Mouse (Mus musculus) ES-E14 (cell line): ENCODE measurements around the gene Pars2. TPM values are rescaled to one million over a fixed set of nuclear protein-coding genes. Genes with fewer than 3 reads are reported as not detected.
A peak's percentile ranks its signal among the peaks of the same experiment; 100 is the strongest.

ENCODE experiments used
- DNase-seq: peaks from one replicate; pipeline ENCODE4 v3.0.0-alpha.2; 2013; ENCODE audit warnings: low read depth, low spot score
- H3K27ac ChIP-seq: 2 replicates; pipeline ENCODE4 v1.5.1; 2012; ENCODE audit warnings: low read depth, mild to moderate bottlenecking, low read length, moderate library complexity, mixed read lengths; ENCODE audit not compliant: poor library complexity, insufficient read depth, severe bottlenecking
- H3K36me3 ChIP-seq: 2 replicates; pipeline ENCODE4 v1.6.1; 2012; ENCODE audit warnings: mild to moderate bottlenecking, low read length, moderate library complexity, mixed read lengths; ENCODE audit not compliant: control insufficient read depth, poor library complexity, insufficient read depth, severe bottlenecking
- H3K4me1 ChIP-seq, 2 experiments: fragments of 150-350 bp in 1 of 2; sonication (generic) in 1 of 2; 2 replicates each; pipeline ENCODE4 v1.6.1; 2012; ENCODE audit warnings: low read length in 2 of 2, mild to moderate bottlenecking in 1 of 2, mixed read lengths in 1 of 2; ENCODE audit not compliant: control insufficient read depth in 2 of 2, insufficient read depth in 2 of 2, poor library complexity in 1 of 2
- H3K4me3 ChIP-seq, 2 experiments: fragments of 150-350 bp in 1 of 2; sonication (generic) in 1 of 2; 2 replicates each; pipeline ENCODE4 v1.5.1; 2012; ENCODE audit warnings: low read length in 2 of 2, low read depth in 1 of 2, mild to moderate bottlenecking in 1 of 2, mixed read lengths in 1 of 2; ENCODE audit not compliant: insufficient read depth in 1 of 2, poor library complexity in 1 of 2, severe bottlenecking in 1 of 2
- H3K9ac ChIP-seq: 2 replicates; pipeline ENCODE4 v1.6.1; 2012; ENCODE audit warnings: low read depth, mild to moderate bottlenecking, low read length, mixed read lengths; ENCODE audit not compliant: poor library complexity, insufficient read depth, severe bottlenecking
- H3K9me3 ChIP-seq: fragments of 150-350 bp; sonication (generic); 2 replicates; pipeline ENCODE4 v1.6.1; 2012; ENCODE audit warnings: low read depth, mild to moderate bottlenecking, low read length; ENCODE audit not compliant: control insufficient read depth, insufficient read depth
- CHD2 ChIP-seq: IDR thresholded peaks from 2 replicates; pipeline ENCODE4 v1.6.1; 2014; ENCODE audit warnings: mild to moderate bottlenecking, low read depth, low read length, inconsistent platforms
- HCFC1 ChIP-seq: IDR thresholded peaks from 2 replicates; pipeline ENCODE4 v1.6.1; 2012; ENCODE audit warnings: low read length, inconsistent platforms, borderline replicate concordance; ENCODE audit not compliant: insufficient read depth
- MAFK ChIP-seq: IDR thresholded peaks from 2 replicates; pipeline ENCODE4 v1.6.1; 2014; ENCODE audit warnings: mild to moderate bottlenecking, low read depth, low read length, inconsistent platforms; ENCODE audit not compliant: insufficient read depth
- ZC3H11A ChIP-seq: IDR thresholded peaks from 2 replicates; pipeline ENCODE4 v1.6.1; 2012; ENCODE audit warnings: low read depth, mild to moderate bottlenecking, inconsistent platforms, low read length, borderline replicate concordance
- ZNF384 ChIP-seq: IDR thresholded peaks from 2 replicates; pipeline ENCODE4 v1.6.1; 2012; ENCODE audit warnings: low read depth, low read length, inconsistent platforms
- in situ Hi-C, 2 experiments: fragments of 600-800 bp; cut with MboI; formaldehyde crosslinking; loops; one replicate each; pipeline ENCODE4 v1.15.1; 2025; ENCODE audit warnings: low sequenced_read_pairs in 2 of 2, inconsistent platforms in 1 of 2; ENCODE audit not compliant: unreplicated experiment in 2 of 2
- total RNA-seq: library from RNA; depleted of rRNA; stranded (reverse); fragments of 300-350 nt; gene quantifications from 2 replicates; pipeline ENCODE4 v1.2.3, GENCODE M21; 2012; rRNA removed

The Pars2 gene
- total RNA-seq, result 12.1 and 14.7 TPM in 2 replicates

GRCm38 (mm10) chr4:106650833-106651527 is at the start of gene Pars2:
TSS of gene Pars2 (plus strand) at chr4:106651069.
- H3K9me3 ChIP-seq, result no peaks in the 10 kb centered on the region
- TF ChIP-seq ZC3H11A, result no peak
- 0 out of 2 replicates have a peak, but pooled peaks have one; percentile 42 for TF ChIP-seq HCFC1
- TF ChIP-seq ZNF384, result no peak
- TF ChIP-seq MAFK, result no peak
- TF ChIP-seq CHD2, result 0 out of 2 replicates have a peak, but pooled peaks have one; percentile 42
- H3K4me3 ChIP-seq, result peak within 1 kb of the TSS; percentile 79 to 96
- H3K36me3 ChIP-seq, result peaks cover 13% of the 10 kb centered on the region; the same call in 1 of the 2 replicates
- DNase-seq, result peak; percentile 96
- H3K9ac ChIP-seq, result peak within 1 kb of the TSS; percentile 89
- in situ Hi-C loops, result no loop called here
- 0 out of 2 replicates have a peak within 1 kb of the TSS, but pooled peaks have one; percentile 38 for H3K27ac ChIP-seq
- peaks cover 4 to 6% of the 10 kb centered on the region in 2 experiments; a peak in 2 of 4 replicates for H3K4me1 ChIP-seq

- no peak overlapping the region for H3K27ac ChIP-seq
- no peak for DNase-seq
- in situ Hi-C loops, result no loop called here
Observed at GRCm38 (mm10) chr4:106606639-106607554, 44.0 kb upstream of the Pars2 start.

GRCm38 (mm10) chr4:106607905-106608304 is 43.0 kb upstream of the Pars2 start:
- no peaks in the 10 kb centered on the region for H3K9me3 ChIP-seq
- TF ChIP-seq HCFC1 (no peak), MAFK (no peak), ZNF384 (no peak), CHD2 (no peak), ZC3H11A (no peak)
- no peak overlapping the region for H3K4me3 ChIP-seq
- in situ Hi-C loops, result no loop called here
- H3K36me3 ChIP-seq, result no peaks in the 10 kb centered on the region
- no peak overlapping the region for H3K27ac ChIP-seq
- no peak for DNase-seq
- no peaks in the 10 kb centered on the region for H3K4me1 ChIP-seq
- no peak overlapping the region for H3K9ac ChIP-seq

More at GRCm38 (mm10) chr4:106606639-106607554, 44.0 kb upstream of the Pars2 start:
- TF ChIP-seq CHD2, result 0 out of 2 replicates have a peak, but pooled peaks have one; percentile 64
- TF ChIP-seq MAFK, result no peak
- TF ChIP-seq HCFC1, result no peak
- no peak for TF ChIP-seq ZNF384
- Histone ChIP-seq H3K4me3 (peak overlapping the region; percentile 16 to 71; a peak in 3 of 4 replicates), H3K9ac (no peak overlapping the region), H3K9me3 (no peaks in the 10 kb centered on the region), H3K36me3 (no peaks in the 10 kb centered on the region), H3K4me1 (no peaks in the 10 kb centered on the region)

- Histone ChIP-seq H3K4me1 (peaks cover 2 to 28% of the 10 kb centered on the region in 2 experiments; a peak in 2 of 4 replicates), H3K36me3 (no peaks in the 10 kb centered on the region), H3K4me3 (no peak overlapping the region), H3K27ac (no peak overlapping the region), H3K9ac (no peak overlapping the region), H3K9me3 (no peaks in the 10 kb centered on the region)
- no peak for DNase-seq
- TF ChIP-seq ZC3H11A, result no peak
- no peak for TF ChIP-seq MAFK
- TF ChIP-seq HCFC1, result no peak
- in situ Hi-C loops, result loop anchor here in 1 of 2 experiments (10.0 kb wide), 1 partner anchor 102 kb away; no protein-coding TSS in a partner anchor
Observed at GRCm38 (mm10) chr4:106613105-106613504, 37.8 kb upstream of the Pars2 start.
